Mouse (Mus musculus): ENCODE measurements around the gene Gm20929.
"Not testable (repeated sequence)": the region's sequence is repeated elsewhere in the genome, so short reads cannot be mapped to it uniquely, and the experiment has no call there.

Gm20929 gene

DNA sequence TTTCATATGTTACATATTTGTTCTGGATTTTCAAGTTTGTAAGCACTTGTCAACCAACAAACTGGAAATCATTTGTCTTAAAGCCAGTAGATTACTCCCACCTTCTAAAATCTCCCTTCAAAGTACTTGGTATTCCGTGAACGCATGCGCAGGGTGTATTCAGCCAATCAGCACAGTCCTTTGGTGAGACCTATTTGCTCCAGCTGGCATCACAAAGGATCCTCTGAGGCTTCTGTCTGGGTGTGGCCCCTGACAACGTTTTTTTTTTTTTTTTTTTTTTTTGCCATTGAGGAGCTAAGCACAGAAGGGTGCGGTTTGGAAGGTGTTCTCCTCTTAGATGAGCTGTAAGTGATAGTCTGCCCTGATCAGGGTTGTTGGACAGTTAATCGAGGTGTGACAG is at the start of gene Gm20929:
Gene Gm20929, plus strand, starts transcription at position 301 of the 400 bp plus-strand sequence.
- DNase-seq = not testable (repeated sequence)
